Mouse (Mus musculus): ENCODE data around the gene Agbl1. TPM values are rescaled to one million over a fixed set of nuclear protein-coding genes. Genes with fewer than 3 reads are reported as not detected.

Gene Agbl1
- polyA plus RNA-seq, 1 experiment from 2014 or later = 0.09 TPM

- H3K27me3 ChIP-seq (ENCODE audit: control insufficient read depth, insufficient read depth, low read length) = no peaks in the 10 kb centered on the region
- ATAC-seq (ENCODE audit: insufficient number of reproducible peaks, insufficient read depth, low FRiP score, low read depth) = no peak
- no peak overlapping the region for H3K27ac ChIP-seq (replicated peaks in 1 of 2; ENCODE audit: control insufficient read depth in 1 of 2, insufficient read depth in 1 of 2, low read depth in 2 of 2, low read length in 2 of 2)
- H3K9ac ChIP-seq (ENCODE audit: low read length) = no peak overlapping the region
- H3K4me3 ChIP-seq (ENCODE audit: control insufficient read depth in 1 of 2, insufficient read depth in 1 of 2, low read depth in 1 of 2, low read length in 2 of 2) = no peak overlapping the region
- no peak overlapping the region for H3K4me2 ChIP-seq (ENCODE audit: low read length)
- no peaks in the 10 kb centered on the region for H3K4me1 ChIP-seq (ENCODE audit: control insufficient read depth in 2 of 2, insufficient read depth in 2 of 2, low read length in 2 of 2)
- no peaks in the 10 kb centered on the region for H3K9me3 ChIP-seq (ENCODE audit: control insufficient read depth, low read length)
- no peaks in the 10 kb centered on the region for H3K36me3 ChIP-seq (ENCODE audit: control insufficient read depth, insufficient read depth, low read length)
- 90% methylated on average over 4 of the region's 4 CpGs for WGBS
These were observed 109.6 kb downstream of the Agbl1 start for GRCm38 (mm10) chr7:76339308-76339707.

- Histone ChIP-seq H3K9ac (ENCODE audit: low read length) (no peak overlapping the region), H3K4me3 (ENCODE audit: control insufficient read depth in 1 of 2, insufficient read depth in 1 of 2, low read depth in 1 of 2, low read length in 2 of 2) (no peak overlapping the region), H3K27ac (replicated peaks in 1 of 2; ENCODE audit: control insufficient read depth in 1 of 2, insufficient read depth in 1 of 2, low read depth in 2 of 2, low read length in 2 of 2) (no peak overlapping the region), H3K36me3 (ENCODE audit: control insufficient read depth, insufficient read depth, low read length) (no peaks in the 10 kb centered on the region), H3K4me1 (ENCODE audit: control insufficient read depth in 2 of 2, insufficient read depth in 2 of 2, low read length in 2 of 2) (no peaks in the 10 kb centered on the region), H3K9me3 (ENCODE audit: control insufficient read depth, low read length) (no peaks in the 10 kb centered on the region), H3K4me2 (ENCODE audit: low read length) (no peak overlapping the region), H3K27me3 (ENCODE audit: control insufficient read depth, insufficient read depth, low read length) (no peaks in the 10 kb centered on the region)
- ATAC-seq (ENCODE audit: insufficient number of reproducible peaks, insufficient read depth, low FRiP score, low read depth) = no peak
- 94% methylated on average over 1 of the region's 1 CpGs for WGBS
These were observed 111.9 kb downstream of the Agbl1 start for GRCm38 (mm10) chr7:76341601-76342000.

GRCm38 (mm10) chr7:76353469-76353868 lies 123.8 kb downstream of the Agbl1 start:
- H3K4me1 ChIP-seq (ENCODE audit: control insufficient read depth in 2 of 2, insufficient read depth in 2 of 2, low read length in 2 of 2) = no peaks in the 10 kb centered on the region
- no peak overlapping the region for H3K4me2 ChIP-seq (ENCODE audit: low read length)
- no peaks in the 10 kb centered on the region for H3K27me3 ChIP-seq (ENCODE audit: control insufficient read depth, insufficient read depth, low read length)
- no peak for ATAC-seq (ENCODE audit: insufficient number of reproducible peaks, insufficient read depth, low FRiP score, low read depth)
- no peak overlapping the region for H3K4me3 ChIP-seq (ENCODE audit: control insufficient read depth in 1 of 2, insufficient read depth in 1 of 2, low read depth in 1 of 2, low read length in 2 of 2)
- no peaks in the 10 kb centered on the region for H3K9me3 ChIP-seq (ENCODE audit: control insufficient read depth, low read length)
- WGBS = 43% methylated on average over 10 of the region's 10 CpGs
- H3K27ac ChIP-seq (replicated peaks in 1 of 2; ENCODE audit: control insufficient read depth in 1 of 2, insufficient read depth in 1 of 2, low read depth in 2 of 2, low read length in 2 of 2) = no peak overlapping the region
- no peaks in the 10 kb centered on the region for H3K36me3 ChIP-seq (ENCODE audit: control insufficient read depth, insufficient read depth, low read length)
- no peak overlapping the region for H3K9ac ChIP-seq (ENCODE audit: low read length)

GRCm38 (mm10) chr7:76354510-76354909 lies 124.8 kb downstream of the Agbl1 start:
- Histone ChIP-seq H3K9ac (ENCODE audit: low read length) (no peak overlapping the region), H3K4me1 (ENCODE audit: control insufficient read depth in 2 of 2, insufficient read depth in 2 of 2, low read length in 2 of 2) (no peaks in the 10 kb centered on the region), H3K27ac (replicated peaks in 1 of 2; ENCODE audit: control insufficient read depth in 1 of 2, insufficient read depth in 1 of 2, low read depth in 2 of 2, low read length in 2 of 2) (no peak overlapping the region), H3K36me3 (ENCODE audit: control insufficient read depth, insufficient read depth, low read length) (no peaks in the 10 kb centered on the region), H3K4me3 (ENCODE audit: control insufficient read depth in 1 of 2, insufficient read depth in 1 of 2, low read depth in 1 of 2, low read length in 2 of 2) (no peak overlapping the region), H3K27me3 (ENCODE audit: control insufficient read depth, insufficient read depth, low read length) (no peaks in the 10 kb centered on the region), H3K4me2 (ENCODE audit: low read length) (no peak overlapping the region), H3K9me3 (ENCODE audit: control insufficient read depth, low read length) (no peaks in the 10 kb centered on the region)
- ATAC-seq (ENCODE audit: insufficient number of reproducible peaks, insufficient read depth, low FRiP score, low read depth) = no peak
- WGBS = 19% methylated on average over 3 of the region's 3 CpGs

- no peak overlapping the region for H3K9ac ChIP-seq (ENCODE audit: low read length)
- H3K4me3 ChIP-seq (ENCODE audit: control insufficient read depth in 1 of 2, insufficient read depth in 1 of 2, low read depth in 1 of 2, low read length in 2 of 2) = no peak overlapping the region
- H3K4me2 ChIP-seq (ENCODE audit: low read length) = no peak overlapping the region
- ATAC-seq (ENCODE audit: insufficient number of reproducible peaks, insufficient read depth, low FRiP score, low read depth) = no peak
- no peaks in the 10 kb centered on the region for H3K36me3 ChIP-seq (ENCODE audit: control insufficient read depth, insufficient read depth, low read length)
- H3K27ac ChIP-seq (replicated peaks in 1 of 2; ENCODE audit: control insufficient read depth in 1 of 2, insufficient read depth in 1 of 2, low read depth in 2 of 2, low read length in 2 of 2) = no peak overlapping the region
- WGBS = 80% methylated on average over 4 of the region's 4 CpGs
- H3K27me3 ChIP-seq (ENCODE audit: control insufficient read depth, insufficient read depth, low read length) = no peaks in the 10 kb centered on the region
- H3K9me3 ChIP-seq (ENCODE audit: control insufficient read depth, low read length) = no peaks in the 10 kb centered on the region
- H3K4me1 ChIP-seq (ENCODE audit: control insufficient read depth in 2 of 2, insufficient read depth in 2 of 2, low read length in 2 of 2) = peaks cover 8 to 14% of the 10 kb centered on the region in 2 experiments; a peak in 3 of 4 replicates
These were observed 141.6 kb downstream of the Agbl1 start for GRCm38 (mm10) chr7:76371269-76371668.

- no peaks in the 10 kb centered on the region for H3K27me3 ChIP-seq (ENCODE audit: control insufficient read depth, insufficient read depth, low read length)
- no peaks in the 10 kb centered on the region for H3K9me3 ChIP-seq (ENCODE audit: control insufficient read depth, low read length)
- no peak for ATAC-seq (ENCODE audit: insufficient number of reproducible peaks, insufficient read depth, low FRiP score, low read depth)
- H3K9ac ChIP-seq (ENCODE audit: low read length) = no peak overlapping the region
- no peaks in the 10 kb centered on the region for H3K36me3 ChIP-seq (ENCODE audit: control insufficient read depth, insufficient read depth, low read length)
- H3K27ac ChIP-seq (replicated peaks in 1 of 2; ENCODE audit: control insufficient read depth in 1 of 2, insufficient read depth in 1 of 2, low read depth in 2 of 2, low read length in 2 of 2) = no peak overlapping the region
- no peaks in the 10 kb centered on the region for H3K4me1 ChIP-seq (ENCODE audit: control insufficient read depth in 2 of 2, insufficient read depth in 2 of 2, low read length in 2 of 2)
- no peak overlapping the region for H3K4me2 ChIP-seq (ENCODE audit: low read length)
- H3K4me3 ChIP-seq (ENCODE audit: control insufficient read depth in 1 of 2, insufficient read depth in 1 of 2, low read depth in 1 of 2, low read length in 2 of 2) = no peak overlapping the region
- 84% methylated on average over 3 of the region's 3 CpGs for WGBS
These were observed 149.8 kb downstream of the Agbl1 start for GRCm38 (mm10) chr7:76379493-76379892.

- no peak overlapping the region for H3K27ac ChIP-seq (replicated peaks in 1 of 2; ENCODE audit: control insufficient read depth in 1 of 2, insufficient read depth in 1 of 2, low read depth in 2 of 2, low read length in 2 of 2)
- no peaks in the 10 kb centered on the region for H3K27me3 ChIP-seq (ENCODE audit: control insufficient read depth, insufficient read depth, low read length)
- ATAC-seq (ENCODE audit: insufficient number of reproducible peaks, insufficient read depth, low FRiP score, low read depth) = no peak
- 72% methylated on average over 2 of the region's 2 CpGs for WGBS
- no peaks in the 10 kb centered on the region for H3K9me3 ChIP-seq (ENCODE audit: control insufficient read depth, low read length)
- H3K4me3 ChIP-seq (ENCODE audit: control insufficient read depth in 1 of 2, insufficient read depth in 1 of 2, low read depth in 1 of 2, low read length in 2 of 2) = no peak overlapping the region
- no peak overlapping the region for H3K9ac ChIP-seq (ENCODE audit: low read length)
- no peaks in the 10 kb centered on the region for H3K36me3 ChIP-seq (ENCODE audit: control insufficient read depth, insufficient read depth, low read length)
- no peaks in the 10 kb centered on the region for H3K4me1 ChIP-seq (ENCODE audit: control insufficient read depth in 2 of 2, insufficient read depth in 2 of 2, low read length in 2 of 2)
- H3K4me2 ChIP-seq (ENCODE audit: low read length) = no peak overlapping the region
These were observed 152.3 kb downstream of the Agbl1 start for GRCm38 (mm10) chr7:76381986-76382385.

- H3K9me3 ChIP-seq (ENCODE audit: control insufficient read depth, low read length) = no peaks in the 10 kb centered on the region
- no peak overlapping the region for H3K4me3 ChIP-seq (ENCODE audit: control insufficient read depth in 1 of 2, insufficient read depth in 1 of 2, low read depth in 1 of 2, low read length in 2 of 2)
- H3K36me3 ChIP-seq (ENCODE audit: control insufficient read depth, insufficient read depth, low read length) = no peaks in the 10 kb centered on the region
- no peak overlapping the region for H3K4me2 ChIP-seq (ENCODE audit: low read length)
- no peak overlapping the region for H3K27ac ChIP-seq (replicated peaks in 1 of 2; ENCODE audit: control insufficient read depth in 1 of 2, insufficient read depth in 1 of 2, low read depth in 2 of 2, low read length in 2 of 2)
- no peak for ATAC-seq (ENCODE audit: insufficient number of reproducible peaks, insufficient read depth, low FRiP score, low read depth)
- no peaks in the 10 kb centered on the region for H3K27me3 ChIP-seq (ENCODE audit: control insufficient read depth, insufficient read depth, low read length)
- 70% methylated on average over 5 of the region's 5 CpGs for WGBS
- peaks cover 0 to 2% of the 10 kb centered on the region in 2 experiments; a peak in 1 of 4 replicates for H3K4me1 ChIP-seq (ENCODE audit: control insufficient read depth in 2 of 2, insufficient read depth in 2 of 2, low read length in 2 of 2)
- H3K9ac ChIP-seq (ENCODE audit: low read length) = no peak overlapping the region
These were observed 159.6 kb downstream of the Agbl1 start for GRCm38 (mm10) chr7:76389240-76389639.

All from heart, embryonic 14.5 days (tissue).